Mouse (Mus musculus): ENCODE measurements around the gene Lsm12. TPM values are rescaled to one million over a fixed set of nuclear protein-coding genes. Genes with fewer than 3 reads are reported as not detected.
A peak's percentile ranks its signal among the peaks of the same experiment; 100 is the strongest.

Gene Lsm12
- polyA plus RNA-seq, 1 experiment from 2014 or later, result 74.8 TPM

DNA sequence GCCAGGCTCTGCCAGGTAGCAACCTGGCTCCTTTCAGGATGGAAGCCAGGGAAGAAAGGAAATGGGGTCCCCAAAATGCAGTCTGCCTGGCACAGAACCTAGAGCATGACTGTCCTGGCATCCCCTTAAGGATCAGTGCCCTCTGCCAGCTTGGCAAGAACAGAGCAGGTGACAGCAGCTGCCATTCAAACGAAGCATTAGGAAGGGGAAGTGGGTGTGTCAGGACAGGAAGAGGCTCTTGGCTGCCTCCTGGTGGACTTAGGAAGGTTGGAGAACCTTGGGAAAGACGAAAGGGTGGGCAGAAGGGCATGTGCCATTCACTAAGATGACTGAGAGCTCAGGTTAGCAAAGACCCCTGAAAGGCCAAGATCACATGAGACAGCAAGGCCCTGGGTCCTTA lies 24.6 kb upstream of the Lsm12 start:
- H3K9ac ChIP-seq (ENCODE audit: low read length), result no peak overlapping the region
- H3K4me3 ChIP-seq (ENCODE audit: low read depth, low read length), result no peak overlapping the region
- H3K4me2 ChIP-seq, result no peak overlapping the region
- no peak for ATAC-seq (ENCODE audit: low FRiP score)
- no peaks in the 10 kb centered on the region for H3K9me3 ChIP-seq (ENCODE audit: control insufficient read depth, low read length)
- H3K27ac ChIP-seq (ENCODE audit: low read depth, low read length), result no peak overlapping the region
- H3K4me1 ChIP-seq (ENCODE audit: control insufficient read depth, insufficient read depth, low read length), result peaks cover 22% of the 10 kb centered on the region
- no peaks in the 10 kb centered on the region for H3K27me3 ChIP-seq (ENCODE audit: control insufficient read depth, insufficient read depth, low read length)
- no peak for DNase-seq (ENCODE audit: low spot score, missing footprints)
- 22% methylated on average over 2 of the region's 2 CpGs for WGBS
- H3K36me3 ChIP-seq (ENCODE audit: control insufficient read depth, insufficient read depth, low read length), result peaks cover 4% of the 10 kb centered on the region; the same call in 1 of the 2 replicates

DNA sequence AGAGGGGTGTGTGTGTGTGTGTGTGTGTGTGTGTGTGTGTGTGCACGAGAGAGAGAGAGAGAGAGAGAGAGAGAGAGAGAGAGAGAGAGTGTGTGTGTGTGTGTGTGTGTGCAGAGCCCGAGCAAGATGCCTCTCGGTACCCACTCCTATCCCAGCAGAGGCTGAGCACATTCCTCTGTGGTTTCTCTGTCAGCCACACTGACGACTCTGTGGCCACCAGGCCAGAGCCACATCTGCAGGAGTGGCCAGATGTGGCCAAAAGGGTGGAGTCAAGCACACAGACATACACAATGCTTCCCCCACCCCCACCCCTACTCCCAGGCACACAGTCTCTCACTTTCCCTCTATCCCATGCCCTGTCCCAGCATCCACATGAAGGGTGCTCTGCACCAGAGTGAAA lies 23.8 kb upstream of the Lsm12 start:
- 20% methylated on average over 4 of the region's 4 CpGs for WGBS
- Histone ChIP-seq H3K36me3 (ENCODE audit: control insufficient read depth, insufficient read depth, low read length) (peaks cover 9% of the 10 kb centered on the region; the same call in 1 of the 2 replicates), H3K9ac (ENCODE audit: low read length) (no peak overlapping the region), H3K9me3 (ENCODE audit: control insufficient read depth, low read length) (no peaks in the 10 kb centered on the region), H3K4me1 (ENCODE audit: control insufficient read depth, insufficient read depth, low read length) (peaks cover 22% of the 10 kb centered on the region), H3K4me3 (ENCODE audit: low read depth, low read length) (no peak overlapping the region), H3K4me2 (no peak overlapping the region), H3K27me3 (ENCODE audit: control insufficient read depth, insufficient read depth, low read length) (no peaks in the 10 kb centered on the region), H3K27ac (ENCODE audit: low read depth, low read length) (no peak overlapping the region)
- DNase-seq (ENCODE audit: low spot score, missing footprints) (no peak), ATAC-seq (ENCODE audit: low FRiP score) (no peak)

DNA sequence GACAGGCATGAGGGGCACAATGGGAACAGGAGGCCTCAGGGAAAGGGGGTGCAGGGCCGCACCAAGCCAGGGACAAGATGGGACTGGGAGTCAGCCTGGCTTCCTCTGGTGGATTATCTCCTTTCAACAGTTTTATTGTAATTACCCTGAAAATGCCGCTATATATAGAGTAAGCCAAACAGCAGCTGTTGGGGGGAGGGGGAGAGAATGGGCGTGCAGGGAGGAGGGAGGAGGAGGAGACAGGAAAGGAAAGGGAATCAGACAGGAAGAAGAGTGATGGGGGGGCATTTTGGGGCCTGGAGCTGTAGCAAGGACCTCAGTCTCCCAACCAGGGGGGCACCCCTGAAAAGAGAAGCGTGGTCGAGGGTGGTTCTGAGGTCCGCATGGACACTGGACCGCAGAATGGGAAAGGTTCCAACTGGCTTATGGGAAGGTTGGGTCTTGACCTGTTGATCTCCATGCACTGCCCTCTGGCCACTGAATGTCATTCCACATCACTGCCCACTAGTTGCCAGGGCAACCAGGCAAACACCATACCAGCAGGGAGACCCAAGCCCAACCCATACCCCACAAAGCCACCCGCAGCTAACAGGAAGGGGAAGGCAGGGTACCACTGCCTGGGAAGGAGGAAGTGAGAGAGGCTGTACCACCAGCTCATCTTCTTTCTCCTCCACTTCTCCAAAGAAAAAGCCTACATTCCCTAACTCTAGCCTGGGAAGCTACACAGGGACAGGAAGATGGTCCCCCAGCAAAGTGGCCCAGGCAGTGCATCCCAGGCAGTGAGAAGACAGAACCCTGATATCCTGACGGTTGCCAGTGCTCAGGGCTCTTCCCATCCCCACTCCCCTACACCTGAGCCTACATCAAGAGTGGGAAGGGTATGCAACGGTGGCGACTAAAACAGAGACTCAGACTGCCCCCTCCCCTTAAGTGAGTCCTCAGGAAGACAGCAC lies 23.0 kb upstream of the Lsm12 start:
- H3K4me3 ChIP-seq (ENCODE audit: low read depth, low read length), result no peak overlapping the region
- peaks cover 9% of the 10 kb centered on the region; the same call in 1 of the 2 replicates for H3K36me3 ChIP-seq (ENCODE audit: control insufficient read depth, insufficient read depth, low read length)
- H3K4me1 ChIP-seq (ENCODE audit: control insufficient read depth, insufficient read depth, low read length), result peaks cover 22% of the 10 kb centered on the region
- H3K9me3 ChIP-seq (ENCODE audit: control insufficient read depth, low read length), result no peaks in the 10 kb centered on the region
- H3K9ac ChIP-seq (ENCODE audit: low read length), result peak overlapping the region; percentile 38; the same call in 1 of the 2 replicates
- no peaks in the 10 kb centered on the region for H3K27me3 ChIP-seq (ENCODE audit: control insufficient read depth, insufficient read depth, low read length)
- H3K27ac ChIP-seq (ENCODE audit: low read depth, low read length), result peak overlapping the region; percentile 44; the same call in 1 of the 2 replicates
- WGBS, result 20% methylated on average over 11 of the region's 11 CpGs
- peak overlapping the region; percentile 29; the same call in 1 of the 2 replicates for H3K4me2 ChIP-seq
- peak; percentile 92 for DNase-seq (ENCODE audit: low spot score, missing footprints)
- peak; percentile 47 for ATAC-seq (ENCODE audit: low FRiP score)

DNA sequence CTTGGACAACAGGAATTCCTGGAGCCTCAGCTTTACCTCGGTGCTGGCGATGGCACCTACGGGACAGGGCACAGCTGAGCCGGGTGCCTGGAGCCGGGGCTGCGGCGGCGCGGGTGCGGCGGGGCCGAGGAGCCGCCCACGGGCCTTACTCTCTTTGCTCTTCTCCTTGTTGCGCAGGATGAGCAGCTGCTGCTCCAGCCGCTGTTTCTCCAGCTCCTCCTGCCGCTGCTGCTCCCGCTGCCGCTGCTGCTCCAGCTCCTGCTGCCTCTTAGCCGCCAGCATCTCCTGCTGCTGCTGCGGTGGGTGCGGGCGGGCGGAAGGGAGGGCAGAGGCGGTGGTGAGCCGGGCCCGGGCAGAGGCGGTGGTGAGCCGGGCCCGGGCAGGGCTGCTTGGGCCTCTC lies 21.4 kb upstream of the Lsm12 start:
- ATAC-seq (ENCODE audit: low FRiP score) (no peak), DNase-seq (ENCODE audit: low spot score, missing footprints) (no peak)
- H3K36me3 ChIP-seq (ENCODE audit: control insufficient read depth, insufficient read depth, low read length), result peaks cover 12% of the 10 kb centered on the region
- no peak overlapping the region for H3K9ac ChIP-seq (ENCODE audit: low read length)
- WGBS, result 66% methylated on average over 26 of the region's 30 CpGs
- no peak overlapping the region for H3K27ac ChIP-seq (ENCODE audit: low read depth, low read length)
- H3K9me3 ChIP-seq (ENCODE audit: control insufficient read depth, low read length), result no peaks in the 10 kb centered on the region
- H3K27me3 ChIP-seq (ENCODE audit: control insufficient read depth, insufficient read depth, low read length), result no peaks in the 10 kb centered on the region
- H3K4me3 ChIP-seq (ENCODE audit: low read depth, low read length), result no peak overlapping the region
- peaks cover 22% of the 10 kb centered on the region for H3K4me1 ChIP-seq (ENCODE audit: control insufficient read depth, insufficient read depth, low read length)
- no peak overlapping the region for H3K4me2 ChIP-seq

DNA sequence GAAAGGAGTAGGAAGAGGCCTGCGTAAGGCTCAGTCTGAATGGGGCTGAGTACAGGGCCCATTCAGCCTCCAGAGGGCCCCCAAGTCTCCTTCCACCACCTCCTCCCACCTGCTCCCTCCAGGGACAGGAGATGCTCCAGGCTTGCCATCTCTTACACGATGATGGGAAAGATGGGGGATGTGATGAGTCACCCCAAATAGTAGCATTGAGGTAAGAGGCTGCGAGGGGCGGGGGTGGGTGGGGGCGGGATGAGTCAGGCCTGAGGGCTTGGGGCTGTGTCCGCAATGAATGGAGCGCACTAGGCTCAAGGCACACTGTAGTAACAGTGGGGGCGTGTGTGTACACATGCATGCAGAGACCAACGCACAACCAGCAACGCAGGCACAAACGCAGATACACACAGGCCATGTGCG lies 16.3 kb upstream of the Lsm12 start:
- 87% methylated on average over 12 of the region's 12 CpGs for WGBS
- no peak for ATAC-seq (ENCODE audit: low FRiP score)
- no peak overlapping the region for H3K9ac ChIP-seq (ENCODE audit: low read length)

DNA sequence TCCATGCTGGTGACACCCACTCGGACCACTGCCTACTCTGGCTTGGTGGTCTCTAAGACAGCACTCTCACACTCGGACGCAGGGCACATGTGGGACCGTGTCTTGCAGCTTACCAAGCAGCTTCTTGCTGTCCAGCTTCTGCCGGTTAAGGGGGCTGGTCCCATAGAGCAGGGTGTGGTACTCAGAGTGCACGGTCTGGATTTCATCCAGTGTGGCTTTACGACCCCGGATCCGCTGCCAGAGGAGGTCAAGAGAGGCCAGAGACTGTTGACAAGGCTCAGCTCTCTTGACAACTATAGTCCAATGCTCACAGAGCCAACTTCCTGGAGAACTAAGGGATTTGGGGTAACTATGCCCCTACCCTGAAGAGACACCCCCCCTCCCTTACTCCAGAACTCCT lies 14.8 kb upstream of the Lsm12 start:
- H3K9ac ChIP-seq (ENCODE audit: low read length), result no peak overlapping the region
- no peaks in the 10 kb centered on the region for H3K9me3 ChIP-seq (ENCODE audit: control insufficient read depth, low read length)
- H3K4me1 ChIP-seq (ENCODE audit: control insufficient read depth, insufficient read depth, low read length), result no peaks in the 10 kb centered on the region
- H3K36me3 ChIP-seq (ENCODE audit: control insufficient read depth, insufficient read depth, low read length), result peaks cover 22% of the 10 kb centered on the region
- ATAC-seq (ENCODE audit: low FRiP score) (no peak), DNase-seq (ENCODE audit: low spot score, missing footprints) (no peak)
- H3K27ac ChIP-seq (ENCODE audit: low read depth, low read length), result no peak overlapping the region
- H3K27me3 ChIP-seq (ENCODE audit: control insufficient read depth, insufficient read depth, low read length), result no peaks in the 10 kb centered on the region
- no peak overlapping the region for H3K4me3 ChIP-seq (ENCODE audit: low read depth, low read length)
- no peak overlapping the region for H3K4me2 ChIP-seq
- WGBS, result 84% methylated on average over 9 of the region's 9 CpGs

More for the DNA sequence above, 16.3 kb upstream of the Lsm12 start:
- DNase-seq (ENCODE audit: low spot score, missing footprints), result no peak
- H3K4me3 ChIP-seq (ENCODE audit: low read depth, low read length), result no peak overlapping the region
- H3K4me2 ChIP-seq, result no peak overlapping the region
- H3K27me3 ChIP-seq (ENCODE audit: control insufficient read depth, insufficient read depth, low read length), result no peaks in the 10 kb centered on the region
- no peaks in the 10 kb centered on the region for H3K4me1 ChIP-seq (ENCODE audit: control insufficient read depth, insufficient read depth, low read length)
- H3K27ac ChIP-seq (ENCODE audit: low read depth, low read length), result no peak overlapping the region
- H3K9me3 ChIP-seq (ENCODE audit: control insufficient read depth, low read length), result no peaks in the 10 kb centered on the region
- H3K36me3 ChIP-seq (ENCODE audit: control insufficient read depth, insufficient read depth, low read length), result peaks cover 20% of the 10 kb centered on the region

DNA sequence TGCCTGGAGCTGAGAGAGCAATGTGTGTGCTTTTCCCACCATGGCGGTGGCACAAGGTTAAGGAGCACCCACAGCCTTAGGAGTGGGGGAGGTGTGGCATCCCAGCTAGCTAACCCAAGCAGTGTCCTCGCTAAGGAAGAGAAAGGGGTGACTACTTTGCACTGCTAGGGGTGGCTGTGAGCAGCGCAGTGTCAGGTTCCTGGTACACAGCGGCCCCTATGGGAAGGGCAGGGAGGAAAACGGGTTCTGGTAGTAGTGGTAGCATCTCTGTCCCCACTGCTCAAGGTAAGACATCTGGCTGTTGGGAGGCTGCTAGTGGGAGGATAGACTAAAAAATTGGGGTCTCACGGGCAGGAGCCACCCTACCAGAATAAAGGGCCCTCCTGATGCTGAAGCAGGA lies 13.1 kb upstream of the Lsm12 start:
- Histone ChIP-seq H3K9ac (ENCODE audit: low read length) (no peak overlapping the region), H3K27ac (ENCODE audit: low read depth, low read length) (no peak overlapping the region), H3K4me1 (ENCODE audit: control insufficient read depth, insufficient read depth, low read length) (no peaks in the 10 kb centered on the region), H3K4me2 (no peak overlapping the region), H3K4me3 (ENCODE audit: low read depth, low read length) (no peak overlapping the region), H3K27me3 (ENCODE audit: control insufficient read depth, insufficient read depth, low read length) (no peaks in the 10 kb centered on the region), H3K36me3 (ENCODE audit: control insufficient read depth, insufficient read depth, low read length) (peaks cover 21% of the 10 kb centered on the region), H3K9me3 (ENCODE audit: control insufficient read depth, low read length) (no peaks in the 10 kb centered on the region)
- no peak for ATAC-seq (ENCODE audit: low FRiP score)
- no peak for DNase-seq (ENCODE audit: low spot score, missing footprints)
- WGBS, result 67% methylated on average over 6 of the region's 6 CpGs

DNA sequence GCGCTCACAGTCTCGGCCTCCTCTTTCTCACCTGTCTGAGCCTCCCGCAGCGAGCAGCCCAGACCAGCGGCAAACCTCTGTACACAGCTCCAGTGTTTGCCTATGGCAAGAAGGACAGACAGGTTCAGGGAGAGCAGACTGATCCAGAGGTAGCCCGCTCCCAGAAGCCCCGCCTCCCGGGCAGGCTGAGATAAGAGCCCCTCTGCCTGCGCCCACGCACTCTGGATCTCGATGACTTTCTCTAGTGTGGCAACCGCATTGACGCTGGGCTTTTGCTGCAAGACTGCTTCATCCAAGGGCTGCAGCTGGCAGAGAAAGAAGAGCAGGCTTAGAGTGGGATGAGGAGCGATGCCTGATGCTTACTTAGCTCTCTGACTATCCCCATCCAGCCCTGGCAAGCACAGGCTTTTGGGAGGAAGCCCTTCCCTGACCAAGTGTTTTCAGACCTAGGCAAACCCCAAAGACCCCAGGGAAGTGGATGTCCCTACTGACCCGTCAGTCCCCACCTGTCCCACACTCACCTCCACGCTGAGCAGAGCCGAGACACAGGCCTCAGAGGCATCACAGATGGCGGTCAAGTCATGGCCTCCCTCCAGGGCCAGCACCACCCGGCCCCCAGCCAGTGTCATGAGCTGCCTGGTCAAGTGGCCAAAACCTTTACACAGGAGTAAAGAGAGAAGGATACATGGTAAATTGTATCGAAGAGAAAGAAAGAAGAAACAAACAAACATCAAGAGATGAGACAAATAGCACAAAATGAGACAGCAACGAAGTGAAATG lies 11.1 kb upstream of the Lsm12 start:
- H3K27me3 ChIP-seq (ENCODE audit: control insufficient read depth, insufficient read depth, low read length), result no peaks in the 10 kb centered on the region
- no peak overlapping the region for H3K9ac ChIP-seq (ENCODE audit: low read length)
- no peak for DNase-seq (ENCODE audit: low spot score, missing footprints)
- 86% methylated on average over 21 of the region's 21 CpGs for WGBS
- ATAC-seq (ENCODE audit: low FRiP score), result no peak
- peaks cover 25% of the 10 kb centered on the region for H3K36me3 ChIP-seq (ENCODE audit: control insufficient read depth, insufficient read depth, low read length)
- H3K4me1 ChIP-seq (ENCODE audit: control insufficient read depth, insufficient read depth, low read length), result no peaks in the 10 kb centered on the region
- no peak overlapping the region for H3K4me3 ChIP-seq (ENCODE audit: low read depth, low read length)
- no peak overlapping the region for H3K4me2 ChIP-seq
- no peak overlapping the region for H3K27ac ChIP-seq (ENCODE audit: low read depth, low read length)
- H3K9me3 ChIP-seq (ENCODE audit: control insufficient read depth, low read length), result no peaks in the 10 kb centered on the region
